Mouse (Mus musculus): ENCODE results near the gene Coq8a. TPM values are rescaled to one million over a fixed set of nuclear protein-coding genes. Genes with fewer than 3 reads are reported as not detected.

Gene Coq8a
- polyA plus RNA-seq, 1 experiment from 2014 or later: 13.3 TPM

Other genes starting within 250 kb of the Coq8a start
- 22.7 and 26.1 TPM in 2 replicates for gene Cdc42bpa, start 239.1 kb downstream of the Coq8a start, polyA plus RNA-seq (2014; fragmentation: Nextera tagmentation; extraction: Ambion mirVana)
- gene Psen2, start 63.8 kb upstream of the Coq8a start, polyA plus RNA-seq (2014; fragmentation: Nextera tagmentation; extraction: Ambion mirVana): 13.5 and 17.4 TPM in 2 replicates
- gene Itpkb, start 130.9 kb upstream of the Coq8a start, polyA plus RNA-seq (2014; fragmentation: Nextera tagmentation; extraction: Ambion mirVana): 10.4 and 10.9 TPM in 2 replicates